Mouse (Mus musculus) common myeloid progenitor, adult 5-6 weeks (primary cell): ENCODE measurements around the gene Gm20509. TPM values are rescaled to one million over a fixed set of nuclear protein-coding genes. Genes with fewer than 3 reads are reported as not detected.
"Not testable (repeated sequence)": the region's sequence is repeated elsewhere in the genome, so short reads cannot be mapped to it uniquely, and the experiment has no call there.

Experiments used
- ATAC-seq: replicated peaks from 2 replicates; pipeline ENCODE4 v1.8.0; 2016; ENCODE audit warnings: low read depth, mild to moderate bottlenecking, moderate TSS enrichment, inconsistent platforms; ENCODE audit not compliant: poor library complexity, severe bottlenecking
- total RNA-seq: library from RNA; stranded (forward); fragments of 200-1000, 187-1606 nt; gene quantifications from 2 replicates; pipeline ENCODE4 v1.2.3, GENCODE M21; 2017

Gene Gm20509
- total RNA-seq = not detected in 2 replicates

DNA sequence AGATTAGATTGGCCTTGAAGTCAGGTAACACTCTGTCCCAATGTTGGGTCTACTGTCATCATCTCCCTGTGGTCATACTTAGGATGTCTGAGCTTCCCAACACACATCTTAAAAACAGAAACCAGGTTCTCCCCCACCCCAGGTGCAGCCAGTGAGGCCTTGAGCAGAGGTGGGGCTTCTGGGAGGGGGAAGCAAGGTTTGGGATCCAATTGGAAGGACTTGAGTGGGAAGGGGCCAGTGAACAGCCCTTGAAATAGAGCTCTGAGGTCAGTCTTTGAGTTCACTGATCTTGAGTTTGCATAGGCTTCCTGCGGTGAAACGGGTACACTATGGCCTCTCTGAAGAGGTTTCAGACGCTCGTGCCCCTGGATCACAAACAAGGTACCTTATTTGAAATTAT lies at the start of gene Gm20509:
Gene Gm20509, plus strand, starts transcription at position 290 of the 400 bp plus-strand sequence.
- no peak for ATAC-seq

DNA sequence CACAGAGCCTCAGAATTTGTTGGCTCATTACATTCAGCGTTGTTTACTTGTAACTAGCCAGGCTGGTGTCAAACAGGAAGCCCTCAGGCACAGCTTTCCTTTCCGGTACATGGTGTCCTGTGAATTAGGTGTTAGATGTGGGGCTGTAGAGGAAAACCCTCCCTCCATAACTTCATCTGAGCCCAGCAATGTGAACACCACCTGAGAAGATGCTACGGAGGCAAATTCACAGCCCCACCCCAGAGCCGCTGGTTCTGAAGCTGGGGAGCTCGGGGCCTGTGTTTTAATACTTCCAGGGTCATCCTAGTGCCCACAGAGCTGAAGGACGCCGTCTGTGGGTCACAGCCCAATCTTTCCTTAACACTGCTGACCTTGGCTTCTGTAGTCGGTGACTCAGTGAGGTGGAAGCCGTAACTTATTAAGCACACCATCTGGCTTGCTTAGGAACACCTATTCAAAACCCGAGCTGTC lies 46.8 kb upstream of the Gm20509 start:
- no peak for ATAC-seq

DNA sequence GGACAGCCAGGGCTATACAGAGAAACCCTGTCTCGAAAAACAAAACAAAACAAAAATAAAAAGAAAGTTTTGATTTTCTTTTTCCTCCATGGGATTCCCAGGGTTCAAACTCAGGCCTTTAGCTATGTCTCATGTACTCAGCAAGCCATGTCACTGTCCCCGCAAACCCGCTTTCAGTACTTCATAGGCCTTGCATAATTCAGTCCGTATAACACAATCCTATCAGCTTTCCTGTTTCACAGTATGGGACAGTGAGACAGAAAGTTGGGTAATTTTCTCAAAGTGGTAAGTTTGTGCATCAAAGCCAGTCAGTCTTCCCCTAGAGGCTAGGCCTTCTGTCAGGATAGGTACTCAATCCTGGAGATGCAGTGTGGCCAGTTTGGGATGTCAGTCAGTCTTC lies 43.0 kb upstream of the Gm20509 start:
- no peak for ATAC-seq

DNA sequence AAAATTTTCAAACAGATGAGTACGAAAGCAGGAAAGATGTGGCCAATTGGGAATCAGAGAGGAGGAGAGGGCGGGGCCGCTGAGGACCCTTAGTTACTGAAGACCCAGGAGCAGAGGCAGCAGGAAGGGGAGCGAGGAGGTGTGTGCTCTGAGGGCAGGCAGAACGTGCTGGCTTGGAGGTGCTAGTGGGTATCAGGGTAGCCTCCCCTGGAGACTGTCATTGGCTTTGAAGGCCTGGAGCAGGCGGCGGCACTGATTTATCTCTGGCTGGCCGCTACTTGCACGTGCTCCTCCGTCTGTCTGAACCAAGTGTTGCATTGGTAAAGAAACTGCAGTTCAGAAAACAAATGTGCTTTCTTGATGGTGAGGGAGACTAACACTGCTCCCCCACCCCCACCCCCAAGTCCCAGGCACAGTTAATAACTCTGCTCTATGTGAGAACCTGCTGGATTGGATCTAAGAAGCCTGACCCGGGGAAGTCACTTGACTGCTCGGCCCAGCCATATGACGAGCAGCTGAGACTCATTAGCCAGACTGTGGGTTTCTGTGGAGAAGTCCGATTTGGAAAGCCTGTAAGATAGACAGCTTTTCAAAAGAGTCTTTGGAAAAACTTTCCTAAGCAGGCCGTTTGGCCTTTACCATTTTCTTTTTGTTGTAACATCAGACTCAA lies 38.5 kb upstream of the Gm20509 start:
- ATAC-seq = no peak

DNA sequence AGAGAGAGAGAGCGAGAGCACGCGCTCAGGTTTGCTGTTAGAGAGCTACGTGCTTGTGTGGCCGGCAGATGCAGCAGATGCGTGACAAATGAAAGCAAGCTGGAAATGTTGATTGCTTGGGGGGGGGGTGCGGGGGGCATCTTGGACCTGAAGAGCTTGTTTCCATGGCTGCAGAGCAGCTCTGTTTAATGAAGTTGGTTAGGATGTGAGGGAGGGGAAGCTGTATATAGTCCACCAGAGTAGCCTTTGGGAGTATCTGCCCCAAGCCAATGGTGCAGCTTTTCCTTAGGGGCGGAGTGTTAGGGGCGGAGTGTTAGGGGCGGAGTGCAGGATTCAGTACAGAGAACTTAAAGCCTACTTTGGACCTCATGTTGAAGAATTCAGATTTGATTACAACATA lies 35.2 kb upstream of the Gm20509 start:
- ATAC-seq = no peak

DNA sequence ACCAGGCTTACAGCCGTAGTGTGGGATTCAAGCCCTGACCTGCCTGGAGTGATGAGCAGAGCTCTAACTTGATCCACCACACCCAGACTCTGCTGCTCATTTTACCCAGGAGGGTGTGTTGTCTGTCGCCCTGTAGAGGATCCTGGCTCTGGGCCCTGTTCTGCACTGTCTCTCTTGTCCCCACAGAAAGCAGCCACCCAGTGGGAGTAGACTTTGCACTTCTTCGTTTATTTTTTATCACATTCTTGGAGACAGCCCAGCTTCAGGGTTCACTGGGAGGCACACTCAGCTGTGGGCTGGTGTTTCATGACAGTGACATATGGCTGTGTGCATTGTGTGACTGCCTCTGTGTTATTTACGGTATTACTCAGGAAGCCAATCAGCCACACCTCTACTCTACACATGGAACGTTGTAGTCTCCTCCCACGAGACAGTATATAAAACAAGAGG lies 34.0 kb upstream of the Gm20509 start:
- ATAC-seq = peak; percentile 50

DNA sequence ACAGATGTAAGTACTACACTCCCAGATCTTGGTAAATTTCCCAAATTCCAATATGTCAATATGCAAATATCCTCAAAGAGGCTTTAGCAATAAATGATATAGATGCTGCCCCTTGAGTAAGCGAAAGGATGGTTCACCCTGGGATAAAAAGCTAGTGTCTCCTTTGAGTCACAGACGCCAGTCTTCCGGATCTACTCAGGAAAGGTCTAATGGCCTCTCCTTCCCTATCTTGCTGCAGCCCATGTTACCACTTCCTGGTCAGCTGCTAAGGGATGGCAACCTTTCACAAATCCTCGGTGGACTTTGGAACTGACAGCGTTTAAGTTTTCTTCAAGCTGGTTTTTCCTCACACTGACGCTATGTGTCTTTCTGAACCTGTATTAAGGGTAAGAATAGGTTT lies 33.6 kb upstream of the Gm20509 start:
- ATAC-seq = peak; percentile 26

DNA sequence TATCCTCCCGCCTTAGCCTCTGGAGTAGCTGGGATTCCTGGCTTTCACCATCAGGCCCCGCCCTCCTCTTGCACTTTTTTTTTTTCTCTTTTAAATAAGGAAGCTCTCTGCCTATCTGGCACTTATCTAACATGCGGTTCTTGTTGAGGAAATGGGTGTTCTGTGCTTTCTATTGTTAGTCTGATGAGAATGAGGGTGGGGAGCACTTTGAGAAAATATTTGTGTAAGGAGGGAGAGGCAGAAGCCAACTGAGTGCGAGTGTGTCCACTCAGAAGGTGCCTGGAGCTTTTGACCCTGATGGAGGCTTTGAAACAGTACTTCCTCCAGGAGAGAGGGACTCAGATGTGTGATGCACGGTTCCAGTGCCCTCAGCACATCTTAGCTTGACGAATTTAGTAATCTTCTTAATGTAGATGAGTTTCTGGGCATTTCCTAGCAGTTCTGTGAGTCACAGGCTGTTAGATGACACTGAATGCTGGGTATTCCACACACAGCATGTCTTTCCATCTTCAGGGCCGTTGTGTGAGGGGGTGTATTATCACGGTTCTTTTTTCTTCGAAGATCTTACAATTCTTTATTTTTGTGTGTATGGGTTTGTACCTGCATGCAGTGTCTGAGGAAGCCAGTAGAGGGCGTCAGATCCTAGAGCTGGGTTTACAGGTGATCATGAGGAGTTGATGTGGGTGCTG lies 31.2 kb upstream of the Gm20509 start:
- peak; percentile 45 for ATAC-seq

DNA sequence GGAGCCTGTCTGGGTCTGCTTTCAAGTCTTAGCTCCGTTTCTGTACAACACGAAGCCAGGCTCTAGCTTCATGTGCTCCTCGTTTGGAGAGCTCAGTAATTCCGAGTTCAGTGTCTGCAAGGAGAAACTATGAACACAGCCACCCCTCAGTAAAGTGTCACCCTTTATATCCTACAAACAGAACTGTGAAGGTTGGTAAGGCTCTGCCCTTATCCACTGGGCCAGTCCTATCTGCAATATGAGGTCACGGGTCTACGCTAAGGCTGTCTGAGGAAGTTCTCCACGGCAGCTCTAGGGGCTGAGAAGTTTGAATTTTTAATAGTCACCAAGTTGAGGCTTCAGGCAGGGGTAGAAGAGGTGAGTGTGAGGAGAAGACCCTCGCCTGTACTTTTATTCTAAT lies 29.8 kb upstream of the Gm20509 start:
- ATAC-seq = peak; percentile 43

DNA sequence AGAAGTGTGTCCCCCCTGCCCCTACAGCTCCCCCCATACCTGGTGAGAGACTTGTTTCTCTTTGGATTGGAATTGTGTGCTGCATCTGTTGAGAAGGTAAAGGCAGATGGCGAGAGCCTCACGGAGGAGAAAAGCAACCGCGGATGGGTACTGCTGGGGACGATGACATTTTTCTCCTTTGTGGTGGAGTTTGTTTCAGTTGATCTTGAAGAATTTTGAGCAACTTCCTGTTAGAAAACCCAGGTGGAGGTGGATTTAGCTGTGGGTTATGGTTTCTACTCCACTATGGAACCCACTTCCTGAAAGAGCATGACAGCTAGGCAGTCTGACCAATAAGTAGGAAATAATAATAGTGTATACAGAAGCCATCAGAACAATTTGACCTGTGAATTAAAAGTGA lies 29.1 kb upstream of the Gm20509 start:
- peak; percentile 19; the same call in 1 of the 2 replicates for ATAC-seq

DNA sequence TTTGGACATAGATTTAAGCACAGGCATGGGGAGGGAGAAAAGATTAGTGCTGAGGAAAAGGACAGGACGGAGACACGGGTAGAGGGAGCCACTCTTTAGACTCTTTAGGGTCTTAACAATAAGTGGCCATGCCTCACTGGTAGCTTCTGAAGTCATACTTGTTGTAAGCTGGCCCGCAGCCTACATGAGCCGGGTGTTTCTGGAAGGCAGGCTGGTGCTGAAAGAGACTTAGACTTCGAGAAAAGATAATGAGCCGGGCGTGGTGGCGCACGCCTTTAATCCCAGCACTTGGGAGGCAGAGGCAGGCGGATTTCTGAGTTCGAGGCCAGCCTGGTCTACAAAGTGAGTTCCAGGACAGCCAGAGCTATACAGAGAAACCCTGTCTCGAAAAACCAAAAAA lies 22.9 kb upstream of the Gm20509 start:
- not testable (repeated sequence) for ATAC-seq

DNA sequence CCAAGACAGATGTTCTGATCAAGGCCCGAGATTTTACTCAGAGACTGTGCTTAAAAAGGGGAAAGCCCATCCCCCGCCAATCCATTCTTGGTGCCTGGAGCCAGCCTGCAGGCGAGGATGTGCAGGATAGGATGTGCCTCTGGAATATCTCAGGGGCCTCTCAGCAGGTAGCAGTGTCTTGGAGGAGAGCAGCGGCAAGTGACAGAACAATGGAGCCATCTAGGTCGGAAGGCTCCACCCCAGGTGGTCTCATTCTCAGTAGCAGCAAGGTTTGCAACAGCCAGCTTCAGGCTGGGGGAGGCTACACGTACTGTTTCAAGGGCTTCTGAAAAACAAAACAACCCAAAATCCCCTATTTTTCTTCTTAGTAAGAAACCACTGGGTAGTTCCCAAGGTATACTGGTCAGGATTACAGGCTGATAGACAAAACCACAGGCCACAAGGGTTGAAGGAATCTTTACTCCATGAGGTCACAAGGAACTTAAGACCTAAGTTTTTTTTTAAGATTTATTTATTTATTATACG lies 22.4 kb upstream of the Gm20509 start:
- no peak for ATAC-seq

DNA sequence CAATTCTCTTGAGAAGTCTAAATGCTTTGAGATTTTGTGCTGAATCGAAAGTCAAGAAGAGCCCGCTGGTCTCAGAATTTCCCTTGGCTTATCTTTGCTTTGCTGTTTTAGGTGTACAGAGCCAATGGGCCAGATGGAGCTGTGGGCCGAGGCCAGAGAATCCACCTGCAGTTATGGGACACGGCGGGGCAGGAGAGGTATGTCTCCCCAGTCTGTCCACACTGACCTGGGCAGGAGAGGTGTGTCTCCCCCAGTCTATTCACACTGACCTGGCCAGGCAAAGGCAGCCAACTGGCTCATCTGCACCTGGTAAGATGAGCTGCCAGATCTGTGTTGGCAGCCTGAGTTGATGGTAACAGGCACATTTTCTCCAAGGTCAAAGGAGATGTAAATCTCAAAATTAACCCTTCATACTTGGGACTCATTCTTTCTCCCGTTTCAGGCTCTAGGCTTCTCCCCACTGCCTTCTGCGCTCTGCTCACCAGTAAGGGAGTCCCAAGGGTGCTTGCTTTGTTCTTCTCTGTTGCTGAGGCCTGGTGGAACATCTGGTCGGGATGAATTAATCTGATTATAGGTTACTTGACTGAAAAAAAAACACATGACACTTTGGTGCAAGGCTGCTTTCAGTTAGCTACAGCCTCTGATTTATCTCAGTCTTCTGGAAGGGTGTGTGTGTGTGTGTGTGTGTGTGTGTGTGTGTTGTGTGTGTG lies 19.8 kb upstream of the Gm20509 start:
- no peak for ATAC-seq

DNA sequence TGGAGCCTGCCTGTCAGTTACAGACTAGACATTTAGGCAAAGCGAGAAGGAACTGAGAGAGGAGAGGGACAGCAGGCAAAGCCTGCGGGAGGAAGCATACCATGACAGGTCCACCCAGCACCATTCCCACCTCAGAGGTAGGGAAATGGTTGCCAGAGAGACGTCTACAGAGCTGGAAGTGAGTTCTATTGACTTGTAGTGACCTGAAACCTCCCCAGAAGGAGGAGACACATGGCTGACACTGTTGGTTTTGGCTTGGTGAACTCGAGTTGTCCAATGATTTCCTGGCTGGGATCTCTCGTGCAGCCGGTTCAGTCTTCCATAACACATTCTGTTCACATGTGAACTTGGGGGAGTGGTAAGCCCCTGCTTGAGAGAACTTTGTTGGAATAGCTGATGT lies 18.3 kb upstream of the Gm20509 start:
- no peak for ATAC-seq

DNA sequence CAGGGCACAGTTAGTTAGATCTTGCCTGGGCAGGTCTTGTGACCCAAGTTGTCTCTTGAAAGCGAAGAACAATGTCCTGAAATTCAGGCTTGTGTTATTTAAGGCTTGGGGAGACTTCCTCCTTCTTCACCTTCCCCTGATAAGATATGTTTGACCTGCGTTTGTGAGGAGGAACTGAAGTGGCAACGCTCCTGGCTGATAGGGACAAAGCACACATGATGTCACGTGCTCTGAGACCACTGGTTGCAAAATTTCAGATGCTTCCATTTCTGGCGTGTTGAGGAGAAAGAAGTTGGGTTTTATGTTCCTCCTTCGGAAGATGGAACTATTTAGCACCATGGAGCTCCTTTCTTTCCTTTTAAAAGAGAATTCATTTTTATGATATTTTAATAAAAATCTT lies 16.4 kb upstream of the Gm20509 start:
- ATAC-seq = peak; percentile 24

DNA sequence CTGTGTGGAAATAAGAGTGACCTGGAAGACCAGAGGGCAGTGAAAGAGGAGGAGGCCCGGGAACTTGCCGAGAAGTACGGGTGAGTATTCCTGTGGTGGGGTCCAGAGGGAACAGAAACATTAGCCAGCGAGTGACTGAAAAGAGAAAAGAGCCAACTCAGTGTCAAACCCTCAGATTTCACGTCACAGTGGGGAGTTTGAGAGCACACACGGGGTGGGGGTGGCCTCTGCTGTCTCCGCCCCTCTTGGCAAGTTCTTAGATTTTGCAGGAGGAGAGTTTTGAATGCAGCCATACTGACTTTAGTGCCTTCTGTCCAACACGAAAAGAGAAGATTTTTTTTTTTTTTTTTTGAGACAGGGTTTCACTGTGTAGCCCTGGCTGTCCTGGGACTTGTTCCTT lies 15.1 kb upstream of the Gm20509 start:
- ATAC-seq = peak; percentile 14; the same call in 1 of the 2 replicates

DNA sequence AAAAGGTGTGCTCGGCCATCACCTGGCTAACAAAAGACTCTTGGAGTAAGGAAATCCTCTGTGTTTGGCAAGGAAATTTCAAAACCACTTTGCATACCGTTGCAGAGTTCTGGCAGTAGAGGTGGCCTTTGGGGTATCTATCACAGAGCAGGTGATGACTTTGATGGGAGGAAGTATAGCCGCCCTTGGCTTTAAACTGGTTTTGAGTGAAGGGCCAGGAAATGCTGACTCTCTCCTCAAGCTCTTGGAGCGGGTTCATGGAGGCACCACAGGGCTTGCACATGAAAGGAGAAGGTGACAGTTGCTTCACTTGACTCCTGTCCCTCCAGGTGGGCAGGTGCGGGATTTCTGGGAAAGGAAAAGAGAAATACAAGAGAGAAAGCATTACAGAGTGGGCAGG lies 14.7 kb upstream of the Gm20509 start:
- no peak for ATAC-seq

DNA sequence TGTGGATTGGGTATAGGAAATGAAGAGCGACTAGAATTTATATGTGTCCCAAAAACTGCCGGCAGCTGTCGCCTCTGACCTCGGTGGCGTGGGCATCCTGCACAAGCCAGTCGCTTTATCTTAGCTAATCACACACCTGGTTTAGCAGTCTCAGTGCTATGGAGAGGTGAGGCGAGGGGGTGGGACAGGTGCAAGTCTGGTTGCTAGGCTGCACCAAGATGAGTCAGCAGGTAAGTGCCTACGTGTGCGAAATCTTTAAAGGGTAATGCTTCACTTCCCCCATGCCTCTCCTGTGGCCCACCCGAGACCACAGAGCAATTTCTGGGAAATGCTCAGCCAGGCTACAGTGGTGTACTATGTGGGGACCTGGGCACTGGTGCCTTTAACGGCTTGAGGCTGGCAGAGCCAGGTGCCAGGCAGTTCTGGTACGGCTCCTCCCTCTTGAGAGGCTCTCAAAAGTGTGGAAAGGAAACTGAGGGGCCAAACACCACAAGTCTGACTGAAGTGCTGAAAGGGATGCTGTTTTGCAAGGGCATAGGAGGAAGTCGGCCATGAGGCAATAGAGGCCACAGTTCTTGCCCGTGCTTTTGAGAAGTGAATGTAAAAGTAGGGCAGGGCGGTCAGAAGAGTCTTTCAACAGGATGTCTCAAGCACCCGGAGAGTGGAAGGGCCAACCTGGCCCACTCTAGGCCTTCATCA lies 12.9 kb upstream of the Gm20509 start:
- peak; percentile 75 for ATAC-seq

DNA sequence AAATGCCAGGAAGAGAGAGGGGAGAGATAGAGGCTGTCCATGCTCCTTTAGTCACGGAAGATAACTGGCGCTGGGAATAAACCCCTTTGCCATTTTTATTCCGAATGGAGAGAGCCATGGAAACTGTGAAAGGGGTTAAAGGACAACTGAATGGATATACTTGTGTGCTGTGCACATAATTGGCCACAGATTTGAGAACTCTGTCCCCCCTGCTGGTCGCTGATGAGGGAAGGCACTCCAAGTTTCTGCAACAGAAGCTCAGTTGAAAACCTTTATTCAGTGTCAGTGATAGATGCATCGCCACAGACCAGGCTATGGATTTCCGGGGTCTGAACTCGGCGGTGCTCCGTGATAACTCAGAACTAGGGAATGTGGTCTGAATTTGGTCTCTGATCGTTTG lies 12.1 kb upstream of the Gm20509 start:
- no peak for ATAC-seq

DNA sequence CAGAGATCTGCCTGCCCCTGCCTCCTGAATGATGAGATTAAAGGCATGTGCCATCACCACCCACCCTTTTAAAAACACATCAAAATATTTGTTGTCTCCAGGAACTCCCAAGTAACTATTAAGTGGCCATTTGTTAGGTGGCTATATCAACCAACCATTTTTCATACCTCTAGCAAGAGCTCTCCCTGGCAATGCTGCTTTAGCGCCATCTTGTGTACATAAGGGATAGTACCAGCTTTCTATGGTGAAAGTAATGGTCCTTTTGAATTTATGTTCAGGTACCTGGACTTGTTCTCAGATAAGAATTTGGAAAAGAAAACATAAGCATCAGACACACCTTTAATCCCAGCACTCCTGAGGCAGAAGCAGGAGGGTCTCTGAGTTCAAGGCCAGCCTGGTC lies 10.5 kb upstream of the Gm20509 start:
- ATAC-seq = peak; percentile 48
